Mouse (Mus musculus) ovary, postnatal 10 days (tissue): ENCODE measurements around the gene Enox2.
"Not testable (repeated sequence)": the region's sequence is repeated elsewhere in the genome, so short reads cannot be mapped to it uniquely, and the experiment has no call there.

Source experiments
- DNase-seq: peaks from one replicate; pipeline ENCODE4 v3.0.0; 2022; ENCODE audit warnings: low spot score

Enox2 gene

DNA sequence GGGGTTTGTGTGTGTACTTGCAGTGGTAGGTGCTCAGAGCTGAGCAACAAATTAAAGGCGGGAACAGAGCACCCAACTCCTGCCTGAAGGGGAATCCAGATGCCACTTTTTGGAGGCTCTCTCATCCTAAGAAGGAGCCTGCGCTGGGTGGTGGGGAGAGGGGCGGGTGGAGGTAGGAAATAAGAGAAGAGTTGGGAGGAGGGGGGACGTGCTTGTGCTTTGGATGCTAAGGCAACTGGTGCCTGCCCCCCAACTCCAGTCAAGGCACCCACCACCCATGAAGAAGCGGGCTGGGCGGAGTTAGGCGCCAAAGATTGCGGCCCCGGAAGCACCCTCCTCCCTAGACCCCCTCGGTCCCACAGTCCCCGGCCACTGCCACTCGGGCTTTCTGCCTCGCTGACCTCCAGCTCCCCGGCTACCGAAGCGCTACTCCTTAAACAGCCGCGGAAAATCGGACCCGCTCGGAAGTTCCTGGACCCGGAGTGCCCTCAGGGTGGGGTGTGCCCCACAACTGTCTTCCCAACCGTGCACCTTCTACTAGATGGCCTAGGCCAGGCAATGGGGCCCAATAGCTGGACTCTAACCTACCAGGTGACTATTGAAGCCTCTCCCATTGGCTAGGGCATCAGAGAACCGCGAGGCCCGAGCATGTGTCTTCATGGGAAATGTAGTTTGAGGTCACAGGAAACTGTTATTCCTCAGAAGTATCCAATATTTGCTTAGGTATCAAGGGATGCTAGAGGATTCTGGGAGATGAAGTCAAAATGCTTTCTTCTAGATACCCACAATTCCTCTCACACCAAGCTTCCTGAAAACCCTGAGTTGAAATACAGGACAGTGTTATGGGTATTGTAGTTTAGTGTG lies at the start of gene Enox2:
Gene Enox2, minus strand, starts transcription at position 560 of the 864 bp plus-strand sequence.
- peak; percentile 50 for DNase-seq

DNA sequence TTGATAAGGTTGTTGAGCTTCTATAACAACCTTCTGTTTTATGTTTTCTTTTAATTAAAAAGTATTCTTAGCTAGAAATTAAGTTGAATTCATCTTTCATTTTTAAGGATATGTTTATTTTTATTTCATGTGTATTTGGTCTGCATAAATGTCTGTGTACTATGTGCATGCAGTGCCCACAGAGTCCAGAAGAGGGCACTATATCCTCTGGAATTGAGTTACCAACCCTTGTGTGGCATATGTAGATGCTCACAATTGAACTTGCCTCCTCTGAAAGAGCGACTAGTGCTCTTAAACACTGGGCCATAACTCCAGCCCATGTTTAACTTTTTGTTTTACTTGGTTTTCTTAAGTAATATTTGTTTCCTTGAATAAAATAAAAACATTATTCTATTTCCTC lies 21.4 kb upstream of the Enox2 start:
- no peak for DNase-seq

DNA sequence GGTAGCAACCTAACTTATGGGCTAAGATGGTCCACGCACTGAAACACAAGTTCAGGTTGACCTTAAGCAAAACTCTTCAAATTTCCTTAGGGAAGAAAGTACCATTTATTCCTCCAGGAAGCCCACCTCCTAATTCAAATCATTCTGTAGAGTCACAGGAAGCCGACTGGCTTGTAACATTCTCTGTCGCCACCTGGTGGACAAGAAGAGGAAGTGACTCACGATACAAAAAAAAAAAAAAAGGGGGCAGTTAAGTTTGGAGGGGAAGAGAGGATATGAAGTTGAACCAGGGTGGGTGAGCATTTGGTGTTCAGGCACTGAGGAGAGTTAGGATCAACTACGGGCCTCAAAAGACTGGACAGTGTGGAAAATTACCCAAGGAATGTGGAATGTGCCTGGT lies 18.6 kb upstream of the Enox2 start:
- no peak for DNase-seq

DNA sequence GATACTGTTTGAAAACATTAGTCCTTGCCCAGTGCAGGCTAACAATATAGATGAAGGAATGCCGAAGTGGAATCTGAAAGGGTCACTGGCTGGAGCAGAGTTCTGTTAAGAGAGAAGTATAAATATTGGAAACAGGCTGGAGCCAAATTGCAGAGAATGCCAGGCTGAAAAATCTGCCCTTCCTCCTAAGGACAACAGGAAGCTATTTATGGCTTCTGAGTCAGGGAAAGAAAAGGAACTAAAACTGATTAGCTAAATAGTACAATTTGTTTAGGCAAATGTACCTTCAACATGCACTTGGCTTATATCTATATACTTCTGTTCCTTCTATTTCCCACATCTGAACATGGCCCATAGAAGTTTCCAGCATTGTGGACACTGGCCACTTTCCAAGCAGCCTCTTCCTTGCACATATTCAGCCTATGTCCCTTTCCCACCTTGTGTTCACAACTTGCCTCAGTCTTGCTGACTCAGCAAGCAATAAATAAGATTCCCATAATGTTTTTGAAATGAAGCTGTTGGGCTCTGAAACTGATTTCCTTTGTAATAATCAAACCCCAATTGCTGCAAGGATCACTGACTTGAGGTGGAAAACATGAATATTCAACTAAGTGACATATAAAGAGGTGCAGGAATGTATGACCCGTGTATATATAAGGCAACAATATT lies 8.0 kb downstream of the Enox2 start:
- no peak for DNase-seq

DNA sequence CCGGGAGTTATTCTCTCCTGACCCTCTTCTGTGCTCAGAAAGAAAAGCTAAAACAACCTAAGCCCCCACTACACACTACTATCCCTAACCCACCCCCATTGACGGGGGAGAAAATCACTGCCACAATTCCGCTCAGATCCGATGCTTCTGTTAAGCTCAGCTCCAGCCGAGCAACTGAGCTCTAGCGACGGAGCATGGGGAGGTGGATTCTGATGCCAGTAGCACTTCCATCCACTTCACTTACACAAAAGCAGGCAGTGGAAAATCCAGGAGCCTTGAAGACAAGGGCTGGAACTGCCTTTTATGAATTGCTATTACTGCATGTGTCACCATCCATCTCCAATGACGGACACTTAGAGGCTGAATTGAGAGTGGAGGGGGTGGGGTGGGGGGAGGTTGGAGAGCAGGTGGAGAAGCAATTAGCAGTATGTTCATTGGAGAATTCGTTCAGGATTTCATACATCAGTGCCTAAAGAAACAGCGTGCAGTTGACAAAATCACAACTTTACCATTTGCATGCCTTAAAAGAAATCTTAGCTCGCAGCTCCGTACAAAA lies 14.5 kb downstream of the Enox2 start:
- DNase-seq, result no peak

DNA sequence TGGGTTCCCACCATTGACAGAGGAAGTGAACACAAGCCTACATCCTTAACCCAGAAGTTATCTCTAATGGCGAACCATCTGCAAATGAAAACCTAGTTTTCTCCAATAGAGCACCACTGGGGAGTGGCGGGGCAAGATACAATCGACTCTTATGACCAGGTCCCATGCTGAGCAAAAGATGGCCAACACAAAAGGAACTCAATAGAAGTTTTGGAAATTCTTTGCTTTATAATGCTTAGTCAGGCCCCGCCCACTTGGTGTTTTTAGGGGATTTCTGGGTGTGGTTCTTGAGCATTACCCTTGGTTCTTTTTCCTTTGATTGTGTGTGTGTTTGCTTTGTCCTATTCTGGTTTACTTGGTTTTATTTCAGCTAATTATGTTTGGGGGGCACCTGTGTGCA lies 37.2 kb downstream of the Enox2 start:
- DNase-seq, result no peak

DNA sequence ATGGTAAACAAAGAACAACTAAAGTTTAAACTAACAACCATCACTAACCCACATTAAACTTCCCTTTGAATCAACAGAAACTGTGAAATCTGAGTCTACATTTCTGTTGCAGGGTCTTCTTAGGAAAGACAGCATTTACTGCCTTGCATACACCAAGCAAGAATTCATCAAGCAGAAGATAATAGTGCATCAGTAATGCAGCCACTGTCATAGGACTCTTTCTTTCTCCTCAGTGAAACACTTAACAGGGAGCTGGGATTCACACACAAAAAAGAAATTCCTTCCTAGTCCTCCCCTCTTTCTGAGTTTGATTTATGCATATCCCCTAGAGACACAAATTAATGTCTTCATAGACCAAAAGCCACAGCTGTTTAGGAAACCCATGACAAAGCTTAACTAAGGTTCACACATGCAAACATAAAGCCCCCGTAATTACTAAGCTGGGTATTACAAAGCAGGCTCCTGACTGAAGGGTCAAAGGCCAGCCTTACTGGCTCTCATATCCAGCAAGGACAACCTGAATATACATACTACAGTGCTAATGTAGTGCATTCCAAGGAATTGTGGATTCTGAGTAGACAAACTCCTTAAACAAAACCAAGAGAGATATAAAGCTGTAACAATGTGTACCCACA lies 62.1 kb downstream of the Enox2 start:
- DNase-seq, result no peak

DNA sequence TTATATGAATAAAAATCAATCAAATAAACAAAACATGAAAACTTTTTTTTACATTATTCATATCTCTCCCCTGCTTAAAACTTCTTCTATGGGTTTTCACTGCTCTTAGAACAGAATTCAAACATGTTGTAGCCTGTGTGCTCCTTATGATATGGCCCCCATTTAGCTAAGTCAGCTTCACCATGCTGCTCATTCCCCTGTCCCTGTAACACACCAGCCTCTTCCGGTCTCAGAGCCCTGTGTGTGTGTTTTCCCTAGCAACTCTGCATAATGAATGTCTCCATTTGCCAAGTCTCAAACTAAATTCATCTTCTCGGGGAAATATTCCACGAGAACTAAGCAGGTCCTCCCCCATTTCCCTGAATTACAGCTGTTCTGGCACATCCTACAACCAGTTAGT lies 71.6 kb downstream of the Enox2 start:
- no peak for DNase-seq

DNA sequence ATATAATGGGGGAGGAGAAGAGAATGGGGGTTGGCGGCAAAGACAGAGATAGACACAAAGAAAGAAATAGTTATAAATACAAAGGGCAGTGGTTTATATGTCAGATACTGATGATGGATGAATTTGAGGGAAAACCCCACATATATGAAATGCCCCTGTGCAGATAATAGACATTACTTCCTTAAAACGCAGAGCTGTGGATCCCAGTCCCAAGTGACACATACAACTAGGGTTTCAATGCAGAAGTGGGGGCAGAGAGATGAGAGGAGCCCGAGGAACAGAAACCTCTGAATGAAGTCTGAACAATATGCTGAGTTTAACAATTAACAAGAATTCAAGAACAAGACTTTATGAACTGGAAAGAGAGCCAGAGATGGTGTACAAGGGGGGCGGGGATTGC lies 91.7 kb downstream of the Enox2 start:
- DNase-seq, result no peak

DNA sequence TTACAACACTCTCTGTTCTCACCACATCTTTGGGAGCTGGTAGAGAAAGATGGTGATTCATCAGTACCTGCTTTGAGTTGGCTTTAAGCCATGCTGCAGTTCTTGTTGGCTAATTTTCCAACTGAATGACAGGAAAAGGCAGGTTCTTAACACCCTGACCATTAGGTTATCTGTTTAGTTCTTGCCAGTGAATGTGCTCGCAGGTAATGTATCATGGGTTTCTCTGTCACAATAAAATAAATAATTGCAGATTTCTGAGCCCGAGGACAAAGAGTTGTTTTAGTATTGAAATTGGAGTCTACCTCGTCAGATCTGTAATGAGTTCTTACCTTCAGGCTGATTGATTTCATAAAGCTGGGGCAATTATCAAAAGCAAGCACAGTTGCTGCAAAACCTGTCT lies 106.9 kb downstream of the Enox2 start:
- DNase-seq, result no peak

DNA sequence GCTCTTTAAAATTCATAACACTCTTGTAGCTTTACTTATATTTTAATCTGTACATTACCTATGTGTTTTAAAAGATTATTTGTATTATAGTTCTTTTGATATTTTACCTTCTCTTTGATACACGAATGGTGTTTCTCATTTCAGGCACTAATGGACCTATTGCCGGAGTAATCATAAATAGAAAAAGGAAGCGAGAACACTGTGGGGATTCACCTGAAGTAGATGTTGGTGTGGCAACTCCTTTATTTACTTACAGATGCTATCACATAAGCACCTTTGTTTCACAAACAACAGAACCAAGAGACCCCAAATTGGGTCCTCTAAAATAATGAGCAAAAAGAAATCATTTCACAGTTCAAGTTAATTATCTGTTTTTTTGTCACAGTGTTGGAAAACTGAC lies 109.4 kb downstream of the Enox2 start:
- DNase-seq, result no peak

DNA sequence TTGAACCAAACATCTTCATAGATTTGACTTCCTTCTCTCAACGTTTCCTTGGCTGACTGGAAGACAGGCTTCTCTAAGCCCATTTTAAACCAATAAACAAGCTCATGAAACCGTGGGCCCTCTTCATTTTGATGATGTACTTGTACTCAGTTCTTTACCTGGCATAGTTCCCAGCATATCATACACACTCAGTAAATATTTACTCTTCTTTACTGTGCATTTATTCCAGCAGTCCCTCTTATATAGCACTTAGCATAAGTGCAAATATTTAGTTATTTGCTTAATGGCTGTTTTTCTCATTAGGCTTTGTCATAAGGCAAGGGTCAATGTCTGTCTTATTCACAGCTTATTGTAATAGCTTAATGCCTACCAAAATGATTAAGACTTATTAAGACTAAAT lies 133.8 kb downstream of the Enox2 start:
- DNase-seq, result no peak

DNA sequence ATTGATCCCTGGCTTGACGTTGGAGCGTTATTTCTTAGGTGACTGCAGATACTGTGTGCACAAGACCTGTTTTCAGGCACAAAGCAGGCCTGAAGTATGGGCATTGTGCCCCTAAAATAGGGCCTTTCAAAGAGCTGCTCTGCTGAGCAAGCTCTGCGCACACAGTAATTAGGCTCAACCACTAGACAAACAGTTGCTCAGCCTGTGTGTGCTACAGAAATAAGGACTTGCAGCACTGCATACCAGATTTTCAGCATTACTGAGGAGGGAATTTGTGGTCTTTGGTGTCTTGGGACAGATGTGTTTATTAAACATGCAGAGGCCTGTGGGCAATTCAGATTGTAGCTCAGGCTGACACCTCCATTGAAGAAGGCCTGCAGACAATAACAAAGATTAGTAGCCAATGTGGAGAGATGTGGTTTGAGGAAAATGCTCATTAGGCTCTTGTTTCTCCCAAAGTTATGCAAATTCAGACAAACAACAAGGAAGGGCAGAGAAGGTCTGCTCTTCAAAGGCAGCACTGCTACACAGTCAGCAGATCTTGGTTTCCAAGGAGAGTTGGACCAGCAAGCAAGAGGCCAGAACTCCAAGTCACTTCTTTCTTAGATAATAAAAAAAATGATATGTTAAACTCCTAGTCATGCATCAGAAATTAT lies 163.2 kb downstream of the Enox2 start:
- no peak for DNase-seq

DNA sequence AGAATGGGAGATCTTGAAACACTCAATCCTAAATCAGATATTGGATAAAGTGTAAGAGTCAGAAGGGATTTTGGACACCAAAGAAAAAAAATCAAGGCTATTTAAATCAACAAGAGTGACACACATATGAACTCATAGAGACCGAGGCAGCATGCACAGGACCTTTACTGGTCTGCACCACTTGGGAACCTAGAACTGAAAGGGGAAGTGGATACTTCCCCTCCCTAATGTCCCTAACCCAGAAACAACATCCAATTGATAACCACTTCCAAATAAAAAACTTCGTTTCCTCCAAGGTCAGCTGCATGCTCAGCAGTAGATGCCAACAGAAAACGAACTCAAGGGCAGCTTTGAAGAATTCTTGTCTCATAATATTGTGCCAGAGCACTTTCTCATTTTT lies 171.6 kb downstream of the Enox2 start:
- DNase-seq, result no peak

DNA sequence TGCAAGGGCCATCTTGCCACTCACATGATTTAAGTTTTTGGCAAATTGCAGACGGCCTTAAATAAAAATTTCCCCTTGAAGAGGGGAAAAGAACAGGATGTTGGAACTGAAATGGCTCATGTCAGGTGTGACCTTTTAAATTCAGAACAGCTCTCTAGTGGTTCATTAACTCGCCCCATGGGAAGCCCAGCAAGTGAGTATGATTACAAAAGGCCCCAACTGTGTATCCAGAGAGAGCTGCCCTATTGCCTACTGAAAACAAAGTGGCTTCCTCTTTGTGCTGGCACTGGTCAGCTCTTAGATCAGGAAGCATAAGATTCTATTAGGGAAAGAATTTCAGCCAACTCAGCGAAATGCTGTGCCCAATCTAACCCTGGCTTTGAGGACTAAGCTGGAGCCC lies 175.6 kb downstream of the Enox2 start:
- DNase-seq, result no peak

DNA sequence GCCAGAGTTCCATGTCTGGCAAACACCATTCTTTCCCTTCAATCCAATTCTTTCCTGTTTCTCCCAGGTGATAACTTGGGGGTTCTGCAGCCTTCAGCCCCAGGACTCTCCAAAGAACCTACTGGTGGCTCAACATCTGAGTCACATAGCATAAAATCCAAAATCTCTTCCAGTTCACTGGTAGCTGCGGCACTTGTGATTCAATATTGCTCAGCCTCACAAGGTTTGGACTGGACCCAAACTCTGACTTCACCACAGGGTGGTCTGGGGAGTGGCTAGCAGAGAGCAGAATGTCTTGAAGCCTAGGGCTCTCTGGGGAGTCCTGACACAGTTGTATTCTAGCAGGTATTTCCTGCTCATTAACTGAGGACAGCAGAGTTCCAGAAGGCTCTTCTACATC lies 187.5 kb downstream of the Enox2 start:
- DNase-seq, result not testable (repeated sequence)

DNA sequence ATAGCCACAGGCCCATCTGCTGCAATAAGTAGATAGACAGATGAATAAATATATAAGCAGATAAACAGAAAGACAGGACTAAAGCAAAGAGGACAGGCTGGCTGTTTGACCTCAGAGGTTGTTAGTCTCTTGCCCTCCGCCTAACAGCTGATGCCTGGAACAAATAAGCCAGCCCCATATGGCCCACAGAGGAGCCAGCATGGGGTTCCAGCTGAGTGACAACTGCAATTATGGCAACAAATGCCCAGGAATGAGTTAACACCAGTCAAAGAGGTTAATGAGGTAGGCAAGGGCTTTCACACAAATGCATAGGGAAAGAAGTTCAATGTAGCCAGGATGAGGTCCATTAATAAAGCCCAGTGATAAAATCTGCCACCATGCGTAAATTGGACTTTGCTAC lies 191.8 kb downstream of the Enox2 start:
- no peak for DNase-seq

DNA sequence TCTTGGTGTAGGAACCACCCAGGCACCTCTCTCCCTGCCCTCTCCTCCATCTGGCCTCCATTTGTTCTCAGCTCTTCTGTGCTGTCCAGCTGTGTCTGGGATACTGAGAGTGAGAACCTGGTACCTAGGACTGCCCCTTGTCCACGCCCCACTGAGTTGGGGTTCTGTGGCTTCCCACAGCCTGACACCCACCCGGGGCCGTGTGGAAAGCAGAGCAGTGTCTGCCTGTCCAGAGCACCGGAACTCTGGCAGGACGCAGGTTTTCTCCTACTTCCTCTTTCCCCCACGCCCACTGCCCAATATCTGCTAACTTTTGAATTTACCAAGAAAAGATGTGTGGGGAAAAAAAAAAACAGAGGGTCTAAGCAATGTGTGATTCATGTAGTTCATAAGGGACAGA lies 213.0 kb downstream of the Enox2 start:
- DNase-seq, result no peak

DNA sequence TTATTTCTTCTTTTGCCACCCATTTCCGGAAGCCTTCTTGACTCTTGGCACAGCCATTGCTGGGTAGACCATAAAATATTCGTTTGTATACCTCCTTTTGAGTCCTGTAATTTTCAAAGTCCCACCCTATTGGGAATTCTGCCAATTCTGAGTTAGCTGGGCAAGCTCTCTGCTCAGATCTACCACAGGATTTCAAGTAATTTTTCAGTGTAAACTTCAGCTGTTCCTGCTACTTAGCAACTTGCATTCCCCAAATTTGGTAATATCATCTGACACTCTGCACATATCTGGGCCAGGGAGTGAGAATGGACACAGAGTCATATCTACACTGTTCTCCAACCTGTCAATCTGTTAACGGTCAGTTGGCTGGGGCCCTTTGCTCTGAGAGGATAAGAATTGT lies 214.5 kb downstream of the Enox2 start:
- no peak for DNase-seq

DNA sequence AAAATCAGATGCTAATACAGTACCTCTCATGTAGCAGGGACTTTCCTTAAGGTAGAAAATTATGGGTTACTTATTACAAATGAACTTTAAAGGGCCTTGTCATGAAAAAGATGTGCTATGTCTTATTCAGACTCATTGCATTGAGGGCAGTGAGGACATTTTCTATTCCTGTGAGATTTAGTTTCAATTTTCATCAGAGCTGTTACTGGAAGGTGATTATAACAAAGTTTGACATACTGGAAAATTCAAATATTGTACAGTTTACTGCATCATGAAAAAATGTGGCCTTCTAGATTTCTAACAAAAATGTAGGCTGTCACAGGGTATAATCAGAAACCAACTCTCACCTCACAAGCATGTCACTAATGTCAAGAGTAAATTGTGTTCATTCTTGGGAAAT lies 242.9 kb downstream of the Enox2 start:
- no peak for DNase-seq

DNA sequence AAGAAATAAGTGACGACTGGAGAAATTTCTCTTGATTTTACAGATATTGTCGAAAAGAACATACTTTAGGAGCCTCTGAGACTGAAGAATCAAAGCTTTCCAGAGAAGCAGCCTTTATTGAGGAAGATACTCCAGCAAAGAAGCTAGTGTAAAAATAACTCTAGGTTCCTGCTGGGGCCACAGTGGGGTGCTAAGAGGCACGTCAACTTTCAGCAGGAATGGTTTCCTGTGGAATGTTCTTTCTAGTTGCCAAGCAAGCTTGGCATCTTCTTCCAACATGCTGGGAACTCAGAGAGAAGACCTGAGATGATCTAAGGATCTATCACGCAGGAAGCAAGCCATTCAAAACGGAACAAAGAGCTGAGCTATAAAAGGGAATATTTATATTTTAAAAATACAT lies 278.3 kb downstream of the Enox2 start:
- no peak for DNase-seq

DNA sequence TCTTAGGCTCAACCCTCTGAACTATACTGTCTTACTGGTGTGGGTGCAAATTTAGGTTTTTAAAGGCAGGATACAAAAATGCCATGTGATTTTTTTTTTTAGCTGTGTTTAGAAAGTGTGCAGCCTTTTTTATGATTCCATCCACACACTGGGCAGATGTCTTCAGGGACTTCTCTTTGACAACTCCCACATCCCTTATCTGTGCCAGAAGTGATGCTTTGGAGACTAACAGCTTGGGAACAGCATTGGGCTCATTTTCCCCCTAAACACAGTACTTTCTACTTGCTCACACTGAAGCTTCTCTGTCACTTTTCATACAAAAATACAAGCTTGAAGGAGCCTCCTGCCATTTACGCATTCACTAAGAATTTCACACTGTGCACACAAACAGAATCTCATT lies 282.4 kb downstream of the Enox2 start:
- no peak for DNase-seq
